Mouse (Mus musculus) hindbrain, embryonic 16.5 days (tissue): ENCODE measurements around the gene Ctnnd2. TPM values are rescaled to one million over a fixed set of nuclear protein-coding genes. Genes with fewer than 3 reads are reported as not detected.

Experiments
- ATAC-seq: fragments of 200-750 bp; cut with Nextera tagmentation; 2 replicates; pipeline ENCODE4 v1.8.0; 2017; ENCODE audit warnings: moderate TSS enrichment, moderate library complexity
- H3K27ac ChIP-seq: fragments of 300-500 bp; sonication (generic); 2 replicates; pipeline ENCODE4 v1.5.1; 2014; ENCODE audit warnings: low read depth, mild to moderate bottlenecking, control low read depth, low read length, moderate library complexity
- H3K27me3 ChIP-seq: fragments of 300-500 bp; sonication (generic); replicated peaks from 2 replicates; pipeline ENCODE4 v1.6.1; 2014; ENCODE audit warnings: low read length; ENCODE audit not compliant: control insufficient read depth, insufficient read depth
- H3K36me3 ChIP-seq: fragments of 300-500 bp; sonication (generic); 2 replicates; pipeline ENCODE4 v1.6.1; 2014; ENCODE audit warnings: mild to moderate bottlenecking, low read length, moderate library complexity, mixed read lengths; ENCODE audit not compliant: control insufficient read depth, insufficient read depth
- H3K4me1 ChIP-seq: fragments of 300-500 bp; sonication (generic); 2 replicates; pipeline ENCODE4 v1.6.1; 2014; ENCODE audit warnings: low read depth, low read length; ENCODE audit not compliant: control insufficient read depth, insufficient read depth
- H3K4me2 ChIP-seq: fragments of 300-500 bp; sonication (generic); 2 replicates; pipeline ENCODE4 v1.6.1; 2014; ENCODE audit warnings: mild to moderate bottlenecking, low read length, control low read depth, moderate library complexity
- H3K4me3 ChIP-seq: fragments of 300-500 bp; sonication (generic); 2 replicates; pipeline ENCODE4 v1.5.1; 2014; ENCODE audit warnings: mild to moderate bottlenecking, low read length, control low read depth, moderate library complexity
- H3K9ac ChIP-seq: fragments of 300-500 bp; sonication (generic); 2 replicates; pipeline ENCODE4 v1.6.1; 2014; ENCODE audit warnings: low read depth, mild to moderate bottlenecking, control low read depth, low read length, moderate library complexity
- H3K9me3 ChIP-seq: fragments of 300-500 bp; sonication (generic); 2 replicates; pipeline ENCODE4 v1.6.1; 2014; ENCODE audit warnings: mild to moderate bottlenecking, low read length, moderate library complexity; ENCODE audit not compliant: control insufficient read depth
- whole genome bisulfite sequencing: fragments of 180-500 bp; shearing (Covaris S2); extraction: QIAGEN DNeasy Blood & Tissue Kit; methylation state at CpG from one replicate; pipeline ENCODE4 v1.1.7; 2014; 5-methylcytosine and 5-hydroxymethylcytosine counted together
- polyA plus RNA-seq: library from polyadenylated mRNA; unstranded; fragments of >200 nt; fragmentation: Nextera tagmentation; extraction: Ambion mirVana; gene quantifications from 2 replicates; pipeline ENCODE4 v1.2.1, GENCODE M21; 2015

Ctnnd2 gene
- polyA plus RNA-seq, 1 experiment from 2014 or later = 56.9 TPM

DNA sequence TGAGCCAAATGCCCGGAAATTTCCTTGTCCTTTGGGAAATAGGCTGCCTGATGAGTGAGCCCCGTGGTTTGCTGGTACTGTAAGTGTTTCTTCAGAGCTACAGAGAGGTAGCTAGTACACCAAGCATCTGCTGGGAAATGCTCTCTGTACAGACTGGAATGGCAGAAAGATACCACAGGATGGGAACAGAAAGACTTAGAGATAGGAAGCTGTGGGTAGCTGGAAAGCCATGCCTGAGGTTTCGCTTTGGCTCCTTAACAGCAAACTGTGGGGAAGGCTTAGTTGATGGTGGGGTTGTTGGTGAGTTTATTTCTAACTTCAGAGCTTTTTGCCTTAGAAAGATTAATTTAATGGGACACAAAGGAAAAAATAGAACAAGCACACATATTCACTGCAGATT, 485.2 kb downstream of the Ctnnd2 start:
- Histone ChIP-seq H3K4me1 (peaks cover 3% of the 10 kb centered on the region; the same call in 1 of the 2 replicates), H3K36me3 (no peaks in the 10 kb centered on the region), H3K9me3 (no peaks in the 10 kb centered on the region), H3K9ac (no peak overlapping the region), H3K27ac (no peak overlapping the region), H3K4me3 (no peak overlapping the region), H3K4me2 (no peak overlapping the region), H3K27me3 (no peaks in the 10 kb centered on the region)
- WGBS = 64% methylated on average over 3 of the region's 3 CpGs
- no peak for ATAC-seq

DNA sequence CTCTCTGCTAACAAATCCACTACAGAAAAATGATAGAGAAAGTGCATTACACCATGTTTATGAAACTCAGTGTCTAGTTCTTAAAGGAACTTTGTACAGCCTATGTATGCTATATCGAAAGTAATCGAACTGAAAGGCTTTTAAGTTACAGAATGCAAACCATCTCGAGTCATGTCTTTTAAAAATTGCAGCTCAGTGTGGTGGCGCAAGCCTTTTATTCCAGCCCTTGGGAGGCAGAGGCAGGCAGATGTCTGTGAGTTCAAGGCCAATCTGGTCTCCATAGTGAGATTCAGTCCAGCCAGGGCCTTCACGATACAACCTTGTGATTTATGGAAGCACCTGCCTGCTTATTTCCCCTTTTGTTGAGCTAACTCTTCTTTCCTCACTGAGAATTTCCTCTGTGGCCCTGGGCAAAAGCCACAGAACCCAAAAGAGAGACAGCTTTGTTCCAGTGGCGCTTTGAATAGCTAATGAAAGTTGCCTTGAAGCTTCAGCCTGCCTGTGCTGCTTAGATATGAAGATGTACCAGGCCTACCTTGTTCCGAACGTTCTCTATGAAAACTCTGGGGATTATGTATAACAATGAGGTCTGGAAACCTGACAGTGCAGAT, 488.3 kb downstream of the Ctnnd2 start:
- no peak overlapping the region for H3K9ac ChIP-seq
- ATAC-seq = no peak
- H3K36me3 ChIP-seq = no peaks in the 10 kb centered on the region

GRCm38 (mm10) chr15:30661689-30662422, 489.5 kb downstream of the Ctnnd2 start:
- Histone ChIP-seq H3K27me3 (no peaks in the 10 kb centered on the region), H3K9me3 (no peaks in the 10 kb centered on the region), H3K36me3 (no peaks in the 10 kb centered on the region), H3K9ac (no peak overlapping the region), H3K4me1 (no peaks in the 10 kb centered on the region), H3K4me3 (no peak overlapping the region), H3K4me2 (no peak overlapping the region), H3K27ac (no peak overlapping the region)
- WGBS = 53% methylated on average over 6 of the region's 6 CpGs
- ATAC-seq = peak; percentile 81

More for the DNA sequence above, 488.3 kb downstream of the Ctnnd2 start:
- H3K4me1 ChIP-seq = no peaks in the 10 kb centered on the region
- no peak overlapping the region for H3K27ac ChIP-seq
- 87% methylated on average over 8 of the region's 8 CpGs for WGBS
- no peaks in the 10 kb centered on the region for H3K27me3 ChIP-seq
- H3K9me3 ChIP-seq = no peaks in the 10 kb centered on the region
- H3K4me2 ChIP-seq = no peak overlapping the region
- H3K4me3 ChIP-seq = no peak overlapping the region

DNA sequence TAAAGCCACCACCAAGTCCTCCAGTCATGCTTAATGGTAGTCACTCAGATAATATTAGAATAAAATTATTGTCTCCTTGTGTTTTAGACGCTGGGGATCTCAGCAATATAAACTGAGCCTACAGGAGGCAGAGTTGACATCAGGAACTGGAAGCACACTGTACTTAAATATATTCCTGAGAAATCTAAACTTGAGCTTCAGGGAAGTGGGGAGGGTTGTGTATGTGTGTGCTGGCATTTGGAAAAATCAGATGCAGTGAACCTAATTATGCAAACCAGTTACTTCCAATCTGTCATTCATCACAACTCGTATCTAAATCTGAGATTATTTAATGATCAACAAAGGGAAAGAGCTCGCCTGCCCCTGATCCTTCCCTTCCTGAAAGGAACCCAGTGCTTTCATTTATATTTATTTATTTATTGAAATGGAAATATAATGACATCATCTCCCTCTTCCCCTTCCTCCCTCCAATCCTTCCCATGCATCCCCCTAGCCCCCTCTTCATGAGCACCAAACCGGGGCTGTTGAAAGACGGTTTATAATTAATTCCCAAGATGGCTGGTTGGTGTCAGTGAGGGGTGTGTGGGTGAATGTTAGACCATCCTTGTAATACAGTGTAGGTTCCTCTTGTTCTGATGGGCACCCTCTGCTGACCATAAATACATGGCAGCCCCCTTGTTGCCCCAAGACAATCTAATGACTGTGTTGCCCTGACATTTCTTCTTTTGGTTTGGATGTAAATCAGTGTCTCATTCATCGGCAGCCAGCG, 495.6 kb downstream of the Ctnnd2 start:
- Histone ChIP-seq H3K4me3 (no peak overlapping the region), H3K9me3 (no peaks in the 10 kb centered on the region), H3K36me3 (peaks cover 2% of the 10 kb centered on the region; the same call in 1 of the 2 replicates), H3K9ac (no peak overlapping the region), H3K27ac (peak overlapping the region; percentile 29; the same call in 1 of the 2 replicates), H3K27me3 (no peaks in the 10 kb centered on the region), H3K4me2 (no peak overlapping the region), H3K4me1 (no peaks in the 10 kb centered on the region)
- 62% methylated on average over 7 of the region's 7 CpGs for WGBS
- ATAC-seq = 0 out of 2 replicates have a peak, but pooled peaks have one; percentile 37

DNA sequence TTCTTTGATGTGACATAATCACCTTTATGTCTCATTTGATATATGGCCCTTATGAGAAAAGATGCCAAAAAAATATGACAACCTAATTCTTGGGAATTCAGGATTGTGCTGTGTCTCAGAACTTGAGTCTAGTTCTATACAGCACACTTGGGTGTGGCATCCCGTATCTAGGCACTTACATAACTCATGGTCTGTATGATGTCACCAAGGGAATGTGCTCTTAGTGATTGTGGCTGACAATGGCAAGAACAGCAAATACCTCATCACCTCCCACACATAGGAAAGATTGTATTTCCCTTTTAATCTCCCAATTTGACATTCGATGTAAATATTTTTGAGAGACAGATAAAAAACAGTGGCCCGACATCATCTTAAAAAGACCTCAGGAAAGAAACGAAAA, 509.5 kb downstream of the Ctnnd2 start:
- Histone ChIP-seq H3K27ac (no peak overlapping the region), H3K4me1 (no peaks in the 10 kb centered on the region), H3K36me3 (no peaks in the 10 kb centered on the region; the same call in 1 of the 2 replicates), H3K4me3 (no peak overlapping the region), H3K9ac (no peak overlapping the region), H3K4me2 (no peak overlapping the region), H3K27me3 (no peaks in the 10 kb centered on the region), H3K9me3 (no peaks in the 10 kb centered on the region)
- ATAC-seq = no peak
- WGBS = 90% methylated on average over 4 of the region's 4 CpGs

GRCm38 (mm10) chr15:30682360-30683119, 510.1 kb downstream of the Ctnnd2 start:
- no peak overlapping the region for H3K4me2 ChIP-seq
- H3K27me3 ChIP-seq = no peaks in the 10 kb centered on the region
- H3K4me3 ChIP-seq = no peak overlapping the region
- no peaks in the 10 kb centered on the region for H3K9me3 ChIP-seq
- ATAC-seq = peak; percentile 42; the same call in 1 of the 2 replicates
- 59% methylated on average over 14 of the region's 14 CpGs for WGBS
- no peak overlapping the region for H3K27ac ChIP-seq
- H3K9ac ChIP-seq = no peak overlapping the region
- no peaks in the 10 kb centered on the region for H3K4me1 ChIP-seq
- H3K36me3 ChIP-seq = no peaks in the 10 kb centered on the region; the same call in 1 of the 2 replicates

- no peaks in the 10 kb centered on the region for H3K9me3 ChIP-seq
- H3K36me3 ChIP-seq = no peaks in the 10 kb centered on the region; the same call in 1 of the 2 replicates
- H3K4me3 ChIP-seq = no peak overlapping the region
- 72% methylated on average over 4 of the region's 4 CpGs for WGBS
- no peak for ATAC-seq
- H3K4me1 ChIP-seq = no peaks in the 10 kb centered on the region
- H3K27ac ChIP-seq = no peak overlapping the region
- H3K27me3 ChIP-seq = no peaks in the 10 kb centered on the region
- H3K4me2 ChIP-seq = no peak overlapping the region
- no peak overlapping the region for H3K9ac ChIP-seq
Measured at GRCm38 (mm10) chr15:30686206-30687101, 514.1 kb downstream of the Ctnnd2 start.

- Histone ChIP-seq H3K4me3 (no peak overlapping the region), H3K4me1 (no peaks in the 10 kb centered on the region), H3K27ac (peak overlapping the region; percentile 14), H3K36me3 (no peaks in the 10 kb centered on the region), H3K4me2 (no peak overlapping the region), H3K27me3 (no peaks in the 10 kb centered on the region), H3K9ac (no peak overlapping the region), H3K9me3 (no peaks in the 10 kb centered on the region)
- peak; percentile 96 for ATAC-seq
- 31% methylated on average over 6 of the region's 6 CpGs for WGBS
Measured at GRCm38 (mm10) chr15:30693754-30694205, 521.4 kb downstream of the Ctnnd2 start.
